Mouse (Mus musculus): ENCODE data around the gene Syngr4.
A peak's percentile ranks its signal among the peaks of the same experiment; 100 is the strongest.
"Not testable (repeated sequence)": the region's sequence is repeated elsewhere in the genome, so short reads cannot be mapped to it uniquely, and the experiment has no call there.

The Syngr4 gene

DNA sequence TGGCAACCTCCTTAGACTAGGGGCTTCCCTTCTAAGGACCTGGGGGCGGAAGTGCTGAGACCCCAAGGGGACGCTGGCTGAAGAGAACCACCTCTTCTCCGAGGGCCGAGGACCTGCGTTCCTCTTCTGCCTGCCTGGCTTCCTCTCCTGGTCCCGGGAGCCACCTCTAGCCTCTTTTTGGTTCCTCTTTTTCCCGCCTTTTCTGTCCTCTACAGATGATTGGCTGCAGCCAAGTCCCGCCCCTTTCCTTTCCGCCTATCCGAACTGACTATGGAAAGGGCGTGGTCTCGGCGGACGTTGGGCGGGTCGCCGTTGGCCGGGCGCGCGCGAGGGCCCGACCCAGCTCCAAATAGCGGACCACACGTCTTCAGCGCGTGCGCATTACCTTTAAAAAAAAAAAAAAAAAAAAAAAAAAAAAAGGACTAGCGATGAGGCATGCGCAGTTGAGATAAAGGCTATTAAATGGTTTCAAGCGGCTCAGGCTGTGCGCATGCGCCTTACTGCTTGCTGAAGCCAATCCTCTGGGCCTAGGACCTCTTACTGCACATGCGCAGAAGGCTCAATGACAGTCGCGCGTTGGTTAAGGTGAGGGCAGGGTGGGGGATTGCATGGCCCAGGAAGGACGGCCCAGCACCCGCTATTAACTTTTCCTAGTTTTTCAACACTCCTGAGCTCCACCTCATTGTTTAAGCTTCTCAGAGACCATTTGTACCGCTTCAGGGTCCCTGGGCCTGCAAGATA, at the start of gene Syngr4, which contains the start of gene Tmem143:
Syngr4 (minus strand) TSS at position 198 of the 741 bp plus-strand sequence.
Tmem143 (plus strand) TSS at position 425 of the 741 bp plus-strand sequence.
- peak; percentile 88 to 94 for DNase-seq (ENCODE audit: low spot score in 2 of 2)

DNA sequence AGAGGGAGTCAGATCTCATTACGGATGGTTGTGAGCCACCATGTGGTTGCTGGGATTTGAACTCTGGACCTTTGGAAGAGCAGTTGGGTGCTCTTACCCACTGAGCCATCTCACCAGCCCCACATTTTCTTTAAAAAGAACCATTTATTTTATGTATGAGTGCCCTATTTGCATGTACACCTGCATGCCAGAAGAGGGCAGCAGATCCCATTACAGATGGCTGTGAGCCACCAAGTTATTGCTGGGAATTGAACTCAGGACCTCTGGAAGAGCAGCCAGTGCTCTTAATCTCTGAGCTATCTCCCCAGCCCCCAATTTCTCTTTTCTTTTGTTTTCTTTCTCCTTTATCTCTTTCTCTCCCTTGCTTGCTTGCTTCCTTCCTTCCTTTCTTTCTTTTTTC, 46.8 kb upstream of the Syngr4 start:
- DNase-seq (ENCODE audit: low spot score in 2 of 2) = not testable (repeated sequence)

DNA sequence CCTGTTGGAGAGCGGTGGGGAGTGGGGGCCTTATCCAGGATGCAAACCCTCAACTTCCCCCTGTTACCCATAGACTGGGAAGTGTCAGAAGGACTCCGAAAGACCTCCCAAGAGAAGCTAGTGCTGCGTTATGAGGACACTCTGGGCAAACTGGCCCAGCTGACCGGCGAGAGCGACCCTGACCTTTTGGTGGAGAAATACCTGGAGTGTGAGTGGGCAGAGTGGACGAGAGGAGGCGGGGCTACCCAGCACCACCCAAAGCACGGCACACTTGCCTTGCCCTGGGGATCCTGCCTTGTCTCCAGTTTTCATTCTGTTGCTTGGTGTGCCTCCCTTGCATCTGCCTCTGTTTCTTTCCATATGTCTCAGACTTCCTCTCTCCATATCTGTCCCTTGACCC, 45.5 kb upstream of the Syngr4 start:
- DNase-seq (ENCODE audit: low spot score in 2 of 2) = no peak

DNA sequence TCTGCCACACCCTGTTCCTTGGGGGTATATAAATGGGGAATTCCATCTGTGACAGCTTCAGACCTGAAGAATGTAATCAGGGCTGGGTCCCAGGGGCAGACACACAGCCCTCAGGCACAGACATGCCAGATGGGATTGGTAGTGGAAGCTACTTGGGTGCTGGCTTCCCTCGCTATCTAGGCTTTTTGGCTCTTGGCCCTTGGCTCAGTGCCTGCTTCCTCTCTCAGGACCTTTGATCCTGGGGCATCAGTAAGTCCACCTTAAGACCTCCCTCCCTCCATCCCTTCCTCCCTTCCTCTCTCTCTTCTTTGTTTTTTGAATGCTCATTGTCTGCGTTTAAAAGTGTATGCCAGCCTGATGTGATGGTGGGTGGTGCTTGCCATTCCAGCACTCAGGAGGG, 43.3 kb upstream of the Syngr4 start:
- no peak for DNase-seq (ENCODE audit: low spot score in 2 of 2)

DNA sequence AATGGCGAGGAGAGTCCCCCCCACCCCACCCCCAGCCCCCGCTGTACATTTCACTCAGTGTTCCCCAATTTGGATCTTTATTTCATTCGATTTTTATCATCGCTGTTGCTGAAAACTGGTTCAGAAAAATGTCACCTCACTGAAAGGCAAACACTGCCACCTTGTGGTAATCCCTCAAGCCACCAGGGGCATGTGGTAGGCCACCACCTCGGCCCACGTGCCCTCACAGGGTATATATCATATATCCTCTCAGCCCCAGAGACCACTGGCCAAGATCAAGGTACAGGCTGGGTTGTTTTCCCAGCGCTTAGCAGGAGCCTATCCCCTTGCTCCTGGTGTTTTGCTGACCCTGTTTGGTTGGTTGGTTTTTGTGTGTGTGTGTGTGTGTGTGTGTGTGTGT, 38.6 kb upstream of the Syngr4 start:
- DNase-seq (ENCODE audit: low spot score in 2 of 2) = no peak

DNA sequence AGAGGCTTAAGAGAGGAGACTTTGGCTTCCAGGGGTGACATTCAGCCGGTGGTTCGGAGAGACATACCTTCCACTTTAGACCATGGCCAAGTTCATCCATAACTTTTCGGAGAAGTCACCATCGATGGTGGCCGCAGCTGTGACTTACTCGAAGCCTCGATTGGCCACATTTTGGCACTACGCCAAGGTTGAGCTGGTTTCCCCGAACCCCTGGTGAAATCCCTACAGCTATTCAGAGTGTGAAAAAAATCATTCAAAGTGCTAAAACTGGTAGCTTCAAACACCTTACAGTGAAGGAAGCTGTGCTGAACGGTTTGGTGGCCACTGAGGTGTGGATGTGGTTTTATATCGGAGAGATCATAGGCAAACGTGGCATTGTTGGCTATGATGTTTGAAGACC, 37.3 kb upstream of the Syngr4 start:
- not testable (repeated sequence) for DNase-seq (ENCODE audit: low spot score in 2 of 2)

DNA sequence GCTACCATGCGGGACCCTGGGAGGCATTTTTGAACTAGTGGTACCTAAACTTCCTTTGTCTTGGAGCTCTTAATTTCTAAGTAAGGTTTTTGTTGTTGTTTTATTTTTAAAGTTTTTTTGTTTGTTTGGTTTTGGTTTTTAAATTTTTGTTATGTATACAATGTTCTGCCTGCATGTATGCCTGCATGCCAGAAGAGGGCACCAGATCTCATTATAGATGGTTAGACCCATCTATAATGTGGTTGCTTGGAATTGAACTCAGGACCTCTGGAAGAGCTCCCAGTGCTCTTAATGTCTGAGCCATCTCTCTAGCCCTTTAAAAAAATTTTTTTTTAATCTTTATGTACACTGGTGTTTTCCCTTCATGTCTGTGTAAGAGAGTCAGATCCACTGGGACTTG, 33.2 kb upstream of the Syngr4 start:
- DNase-seq (ENCODE audit: low spot score in 2 of 2) = no peak

DNA sequence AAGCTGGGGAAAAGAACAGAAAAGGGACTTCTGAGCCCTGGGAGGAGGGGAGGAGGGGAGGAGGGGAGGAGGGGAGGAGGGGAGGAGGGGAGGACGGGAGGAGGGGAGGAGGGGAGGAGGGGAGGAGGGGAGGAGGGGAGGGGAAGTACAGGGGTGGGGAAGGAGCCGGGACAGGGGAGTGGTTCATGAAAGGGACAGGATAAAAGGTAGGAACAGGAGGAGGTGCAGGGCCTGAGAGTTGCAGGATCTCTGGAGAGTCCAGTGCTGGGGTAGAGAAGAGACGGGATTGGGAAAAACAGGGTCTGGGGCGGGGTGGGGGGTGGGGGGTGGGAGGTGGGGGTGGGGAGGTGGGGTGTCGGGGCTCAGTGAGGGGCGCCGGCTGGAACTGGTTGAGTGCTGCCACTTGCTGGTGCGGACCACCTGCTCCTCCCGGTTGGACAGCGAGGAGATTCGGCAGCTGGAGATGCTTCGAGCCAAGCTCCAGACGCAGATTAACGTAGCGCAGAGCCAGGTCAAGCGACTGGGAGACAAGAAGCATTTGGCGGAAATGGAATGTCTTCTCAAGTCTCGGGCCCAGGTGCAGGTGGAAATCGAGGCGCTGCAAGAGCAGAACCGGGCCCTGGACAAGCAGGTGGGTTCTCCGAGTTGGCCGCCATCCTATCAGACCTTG, 32.2 kb upstream of the Syngr4 start:
- DNase-seq (ENCODE audit: low spot score in 2 of 2) = no peak

DNA sequence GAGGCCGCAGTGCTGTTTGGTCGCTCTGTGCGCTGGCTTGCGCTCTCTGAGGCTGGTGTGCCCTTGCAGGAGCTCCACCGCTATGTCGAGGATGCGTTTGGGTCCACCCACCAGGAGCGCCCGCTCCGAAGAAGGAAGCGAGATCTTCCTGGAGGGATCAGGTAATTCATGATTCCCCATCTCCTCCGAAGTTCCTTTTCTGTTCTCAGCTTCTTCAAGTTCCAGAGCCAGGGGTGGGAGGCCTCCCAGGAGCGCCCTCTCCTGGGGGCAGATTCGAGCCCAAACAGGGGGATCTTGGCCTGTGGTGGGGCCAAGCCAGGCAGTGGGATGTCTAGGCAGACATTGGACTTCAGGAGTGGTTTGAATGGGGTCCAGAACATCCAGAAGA, 27.9 kb upstream of the Syngr4 start:
- no peak for DNase-seq (ENCODE audit: low spot score in 2 of 2)

DNA sequence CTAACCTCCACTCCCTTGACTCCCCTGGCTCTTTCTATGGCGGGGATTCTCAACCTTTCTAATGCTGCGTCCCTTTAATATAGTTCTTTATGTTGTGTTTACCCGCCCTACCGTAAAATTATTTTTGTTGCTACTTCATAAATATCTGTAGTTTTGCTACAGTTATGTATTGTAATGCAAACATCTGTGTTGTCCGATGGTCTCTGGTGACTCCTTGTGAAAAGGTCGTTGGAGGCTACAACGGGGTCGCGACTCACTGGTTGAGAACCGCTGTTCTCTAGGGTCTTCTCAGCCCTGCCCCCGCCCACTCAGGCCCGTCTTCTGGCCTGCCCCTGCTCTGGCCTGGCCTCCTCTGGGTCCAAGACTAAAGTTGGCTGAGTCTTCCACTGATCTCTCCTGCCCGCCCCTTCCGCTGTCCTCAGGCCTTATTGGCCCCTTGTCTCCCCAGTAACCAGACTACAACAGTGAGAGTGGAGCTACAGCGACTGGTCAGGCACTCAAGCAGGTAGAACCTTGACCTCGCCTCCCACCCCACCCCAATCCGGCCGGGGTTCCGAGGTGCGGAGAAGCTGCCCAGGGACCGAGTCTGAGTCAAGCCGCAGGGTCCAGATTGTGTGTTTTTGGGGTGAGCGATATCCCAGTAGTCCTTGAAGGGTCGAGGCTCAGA, 27.4 kb upstream of the Syngr4 start, which contains the start of gene Ccdc114:
Ccdc114 (plus strand) TSS at position 311 of the 667 bp plus-strand sequence.
- DNase-seq (ENCODE audit: low spot score in 2 of 2) = no peak

DNA sequence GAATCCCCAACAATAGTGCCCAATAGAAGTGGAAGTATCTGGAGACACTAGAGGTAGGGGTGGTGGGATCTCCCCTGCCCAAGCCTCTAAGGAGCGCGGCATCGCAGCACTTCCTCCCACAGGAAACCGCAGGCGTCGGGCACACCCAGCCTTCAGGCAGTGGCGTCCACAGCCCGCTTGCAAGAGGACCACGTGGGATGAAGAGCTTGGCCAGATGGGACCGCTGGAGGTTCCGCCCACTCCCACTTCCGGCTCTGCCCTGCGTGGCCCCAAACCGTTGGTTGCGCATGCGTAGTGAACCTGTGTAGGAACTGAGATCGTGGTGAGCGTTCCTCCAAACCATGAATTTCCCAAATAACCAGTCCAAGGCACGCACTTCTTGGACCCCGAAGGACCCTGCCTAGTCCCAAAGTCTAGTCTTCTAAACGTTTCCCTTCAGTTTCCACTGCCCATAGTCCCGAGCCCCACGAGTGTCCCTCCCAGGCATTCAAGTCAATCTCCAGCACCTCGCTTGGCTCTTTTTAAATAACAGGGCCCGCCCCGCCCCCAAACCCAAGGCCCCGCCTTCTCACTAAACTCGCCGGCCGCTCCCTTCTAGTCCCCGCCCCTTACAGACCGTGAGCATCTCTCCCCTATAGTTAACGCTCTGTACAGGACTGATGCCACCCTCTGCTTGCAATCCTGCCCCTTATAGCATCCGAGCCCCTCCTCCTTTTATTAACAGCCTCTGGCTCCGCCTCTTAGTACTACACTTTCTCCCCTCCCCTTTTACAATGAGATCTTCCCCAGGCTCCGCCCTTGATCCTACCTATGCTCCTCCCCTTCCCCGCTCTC, 26.6 kb upstream of the Syngr4 start:
- DNase-seq (ENCODE audit: low spot score in 2 of 2) = peak; percentile 84 to 87

DNA sequence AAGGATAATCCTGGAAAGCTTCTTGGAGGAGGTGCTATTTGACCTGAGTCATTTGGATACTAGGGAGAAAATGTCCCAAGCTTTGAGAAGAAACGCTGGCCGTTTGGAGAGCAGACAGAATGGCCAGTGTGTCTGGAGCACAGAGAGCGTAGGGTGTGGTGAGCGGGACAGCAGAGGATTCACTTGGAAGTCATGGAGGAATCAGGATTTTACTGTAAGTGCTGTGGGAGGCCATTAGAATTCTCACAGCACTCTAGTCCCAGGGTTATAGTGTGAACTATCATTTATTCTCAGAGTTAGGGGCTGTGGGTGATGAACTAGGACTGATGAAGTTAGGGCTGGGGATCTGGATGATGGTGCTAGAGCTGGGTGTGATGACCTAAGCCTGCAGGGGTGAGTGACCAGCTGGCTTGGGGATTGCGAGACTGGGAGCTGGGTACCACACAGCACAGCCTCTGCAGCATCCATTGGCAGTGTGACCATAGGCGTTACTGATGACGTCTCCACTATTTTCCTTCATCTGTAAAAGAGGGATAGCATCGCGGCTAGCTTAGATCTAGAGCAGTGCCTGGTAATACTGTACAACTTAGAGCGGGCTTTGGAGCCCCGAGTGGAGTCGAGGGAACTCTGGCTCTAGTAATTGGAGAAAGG, 25.6 kb upstream of the Syngr4 start:
- DNase-seq (ENCODE audit: low spot score in 2 of 2) = no peak

DNA sequence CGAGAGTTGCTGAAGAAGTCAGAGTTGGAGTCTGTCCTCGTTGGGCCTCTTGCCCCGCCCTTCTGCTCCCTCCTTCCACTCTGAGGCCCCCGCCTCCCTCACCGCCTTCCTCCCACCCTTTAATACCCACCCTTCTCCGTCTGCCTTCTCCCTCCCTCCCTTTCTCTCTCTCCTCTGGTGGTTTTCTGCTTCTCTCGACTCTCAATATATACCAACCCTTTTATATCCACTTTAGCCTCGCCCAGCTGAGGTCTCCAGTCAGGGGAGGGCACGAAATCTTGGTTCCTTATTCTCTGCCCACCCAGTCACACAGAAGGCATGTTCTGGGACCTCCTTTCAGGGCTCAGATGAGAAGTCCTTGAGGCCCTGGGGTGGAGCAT, 24.7 kb upstream of the Syngr4 start, which contains the start of gene Emp3:
Emp3 (minus strand) TSS at position 163 of the 380 bp plus-strand sequence.
- no peak for DNase-seq (ENCODE audit: low spot score in 2 of 2)

DNA sequence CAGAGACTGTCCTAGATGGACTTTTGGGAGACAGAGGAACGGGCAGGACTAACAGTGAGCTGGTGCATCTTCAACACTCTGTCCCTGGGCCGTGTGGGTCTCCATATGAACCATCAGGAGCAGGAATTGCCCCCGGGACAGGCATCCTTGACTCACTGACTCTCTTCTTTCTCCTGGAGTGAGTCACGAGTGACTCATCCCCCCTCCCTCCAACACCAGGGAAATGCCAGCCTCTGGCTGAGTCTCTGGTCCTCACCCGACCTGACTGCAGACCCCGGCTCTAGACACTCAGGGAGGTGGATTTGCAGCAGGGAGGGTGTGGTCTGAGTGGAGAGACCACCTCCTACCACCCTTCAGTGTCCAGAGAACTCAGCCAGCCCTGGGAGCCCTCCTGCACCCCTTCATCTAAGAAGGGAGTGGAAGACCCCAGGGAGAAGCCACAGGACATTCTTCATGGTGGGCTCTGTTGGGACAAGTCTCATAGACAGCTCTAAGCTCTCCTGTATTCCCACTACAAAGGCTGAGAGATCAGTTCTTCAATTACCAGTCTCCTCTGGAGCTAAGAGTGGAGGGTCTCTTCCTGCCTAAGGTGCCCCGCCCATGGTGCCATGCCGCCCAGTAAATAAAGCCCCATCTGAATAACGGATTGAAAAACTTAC, 24.2 kb upstream of the Syngr4 start:
- DNase-seq (ENCODE audit: low spot score in 2 of 2) = no peak

DNA sequence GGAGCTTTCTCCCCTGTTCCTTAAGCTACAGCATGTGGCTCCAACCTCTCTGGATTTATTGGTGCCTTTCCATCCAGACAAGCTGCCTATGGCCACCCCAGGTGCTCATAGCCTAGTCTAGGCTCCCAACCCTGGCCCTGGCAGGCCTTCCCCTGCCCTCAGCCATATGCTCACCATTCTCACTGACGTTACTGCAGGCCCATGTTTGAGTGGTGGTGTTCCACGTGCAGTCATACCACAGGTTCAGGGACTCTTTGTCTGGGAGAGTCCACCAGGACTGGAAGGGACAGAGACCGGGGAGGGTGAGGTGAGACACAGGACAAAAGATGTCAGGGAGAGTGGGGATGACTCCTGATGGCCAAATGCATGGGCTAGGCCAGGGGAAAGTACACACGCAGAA, 23.2 kb upstream of the Syngr4 start:
- no peak for DNase-seq (ENCODE audit: low spot score in 2 of 2)

DNA sequence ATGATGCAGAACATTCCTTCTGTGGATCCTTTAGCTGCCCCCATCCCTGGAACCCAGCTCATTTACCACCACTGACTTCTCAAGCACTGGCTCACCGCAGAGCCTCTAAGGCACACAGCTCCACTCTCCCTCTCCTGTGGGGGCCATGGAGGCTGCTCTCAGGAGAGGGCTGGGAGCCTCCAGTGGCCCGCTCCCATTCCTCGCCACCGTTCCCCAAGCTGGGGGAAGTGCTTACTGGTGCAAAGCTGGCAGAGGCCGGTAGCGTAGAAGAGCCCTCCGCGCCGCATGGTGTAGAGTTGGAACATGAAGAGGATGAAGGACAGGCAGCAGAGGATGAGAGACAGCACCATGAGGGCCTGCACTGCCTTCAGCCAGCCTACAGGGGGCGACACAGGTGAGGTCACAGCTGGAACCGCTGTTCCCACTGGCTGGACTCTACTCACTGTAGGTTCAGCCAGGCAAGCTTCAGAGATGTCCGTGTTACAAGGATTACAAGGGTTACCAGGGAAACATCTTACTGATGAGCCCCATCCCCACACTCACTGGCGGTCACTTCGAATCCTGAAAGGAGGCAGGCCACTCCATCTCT, 22.7 kb upstream of the Syngr4 start:
- DNase-seq (ENCODE audit: low spot score in 2 of 2) = no peak

DNA sequence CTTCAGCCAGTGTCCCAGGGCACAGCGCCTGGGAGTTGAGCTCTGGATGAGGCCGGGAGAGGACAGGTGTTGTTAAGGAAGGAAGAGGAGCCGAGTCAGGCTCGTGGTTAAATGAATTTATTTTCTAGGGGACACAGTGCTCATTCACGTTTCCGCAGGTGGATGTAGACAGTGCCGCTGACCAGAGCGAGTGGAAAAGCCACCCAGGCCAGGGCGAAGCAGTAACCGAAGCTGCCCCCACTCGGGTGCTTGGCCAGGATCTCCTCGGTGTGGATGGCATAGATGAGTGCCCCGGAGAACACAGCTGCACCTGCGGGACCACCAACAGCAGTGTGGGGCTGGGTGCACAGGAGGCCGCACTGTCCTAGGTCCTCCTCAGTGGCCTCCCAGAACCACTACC, 21.4 kb upstream of the Syngr4 start:
- DNase-seq (ENCODE audit: low spot score in 2 of 2) = no peak

DNA sequence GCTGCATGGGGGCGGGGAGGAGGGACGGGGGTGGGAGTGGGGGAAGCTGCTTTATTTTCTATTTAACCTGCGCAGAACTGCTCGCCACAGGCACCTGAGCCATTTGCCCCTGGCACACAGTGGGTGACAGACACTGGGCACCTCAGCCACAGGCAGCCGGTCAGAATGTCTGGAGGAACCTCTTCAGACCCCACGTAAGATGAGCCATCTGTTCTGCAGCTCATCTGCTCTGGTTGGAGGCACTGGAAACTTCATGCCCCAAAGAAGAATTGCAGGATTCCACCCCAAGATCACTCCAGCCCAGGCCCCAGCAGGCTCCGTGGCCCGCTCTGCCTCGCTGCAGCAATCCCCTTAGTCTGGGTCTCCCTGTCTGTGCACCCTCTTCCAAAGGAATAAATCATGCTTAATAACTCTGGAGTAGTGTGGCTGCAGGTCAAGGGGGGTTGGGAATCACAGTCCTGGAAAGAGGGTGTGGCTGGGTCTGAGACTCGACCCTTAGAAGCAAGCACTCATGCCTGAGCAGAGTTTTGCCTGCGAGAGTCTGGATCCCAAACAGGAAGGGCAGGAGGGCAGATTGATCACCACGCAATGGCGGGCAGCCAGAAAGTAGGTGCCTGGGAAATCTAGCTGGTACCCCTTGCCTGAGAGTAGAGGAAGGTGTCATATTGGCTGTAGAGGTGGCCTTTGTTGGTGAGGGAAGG, 20.6 kb upstream of the Syngr4 start:
- no peak for DNase-seq (ENCODE audit: low spot score in 2 of 2)

All from frontal cortex, postnatal 25 days (tissue).